Mouse (Mus musculus) liver, embryonic 11.5 days (tissue): ENCODE measurements around the gene Nxpe3. TPM values are rescaled to one million over a fixed set of nuclear protein-coding genes. Genes with fewer than 3 reads are reported as not detected.
A peak's percentile ranks its signal among the peaks of the same experiment; 100 is the strongest.

ENCODE experiments used
- ATAC-seq: fragments of 200-750 bp; cut with Nextera tagmentation; replicated peaks from 2 replicates; pipeline ENCODE4 v1.8.0; 2017; ENCODE audit warnings: moderate number of reproducible peaks, mild to moderate bottlenecking, moderate TSS enrichment, moderate library complexity; ENCODE audit not compliant: low FRiP score
- DNase-seq: peaks from one replicate; pipeline ENCODE4 v3.0.0-alpha.2; 2017; ENCODE audit warnings: low spot score
- H3K27ac ChIP-seq: fragments of 300-500 bp; sonication (generic); 2 replicates; pipeline ENCODE4 v1.5.1; 2014; ENCODE audit warnings: mild to moderate bottlenecking, low read depth, low read length, control low read depth
- H3K27me3 ChIP-seq: fragments of 300-500 bp; sonication (generic); replicated peaks from 2 replicates; pipeline ENCODE4 v1.6.1; 2014; ENCODE audit warnings: low read length, mixed read lengths; ENCODE audit not compliant: control insufficient read depth, insufficient read depth
- H3K36me3 ChIP-seq: fragments of 300-500 bp; sonication (generic); 2 replicates; pipeline ENCODE4 v1.6.1; 2014; ENCODE audit warnings: mild to moderate bottlenecking, low read length, moderate library complexity, mixed read lengths; ENCODE audit not compliant: control insufficient read depth, insufficient read depth
- H3K4me1 ChIP-seq: fragments of 300-500 bp; sonication (generic); replicated peaks from 2 replicates; pipeline ENCODE4 v1.6.1; 2014; ENCODE audit warnings: low read length, mixed read lengths; ENCODE audit not compliant: control insufficient read depth, insufficient read depth
- H3K4me2 ChIP-seq: fragments of 300-500 bp; sonication (generic); 2 replicates; pipeline ENCODE4 v1.6.1; 2014; ENCODE audit warnings: mild to moderate bottlenecking, control low read depth, moderate library complexity
- H3K4me3 ChIP-seq: fragments of 300-500 bp; sonication (generic); 2 replicates; pipeline ENCODE4 v1.5.1; 2014; ENCODE audit warnings: low read depth, low read length, control low read depth
- H3K9ac ChIP-seq: fragments of 300-500 bp; sonication (generic); 2 replicates; pipeline ENCODE4 v1.6.1; 2014; ENCODE audit warnings: low read depth, low read length, control low read depth
- H3K9me3 ChIP-seq: fragments of 300-500 bp; sonication (generic); 2 replicates; pipeline ENCODE4 v1.6.1; 2016; ENCODE audit warnings: low read length, inconsistent platforms, mixed read lengths; ENCODE audit not compliant: control insufficient read depth
- WGBS: fragments of 180-500 bp; shearing (Covaris S2); extraction: QIAGEN DNeasy Blood & Tissue Kit; methylation state at CpG from one replicate; pipeline ENCODE4 v1.1.7; 2014; 5-methylcytosine and 5-hydroxymethylcytosine counted together
- polyA plus RNA-seq: library from polyadenylated mRNA; unstranded; fragments of >200 nt; fragmentation: Nextera tagmentation; extraction: Ambion mirVana; gene quantifications from 2 replicates; pipeline ENCODE4 v1.2.1, GENCODE M21; 2014

Gene Nxpe3
- polyA plus RNA-seq, 1 experiment from 2014 or later = 0.93 TPM

DNA sequence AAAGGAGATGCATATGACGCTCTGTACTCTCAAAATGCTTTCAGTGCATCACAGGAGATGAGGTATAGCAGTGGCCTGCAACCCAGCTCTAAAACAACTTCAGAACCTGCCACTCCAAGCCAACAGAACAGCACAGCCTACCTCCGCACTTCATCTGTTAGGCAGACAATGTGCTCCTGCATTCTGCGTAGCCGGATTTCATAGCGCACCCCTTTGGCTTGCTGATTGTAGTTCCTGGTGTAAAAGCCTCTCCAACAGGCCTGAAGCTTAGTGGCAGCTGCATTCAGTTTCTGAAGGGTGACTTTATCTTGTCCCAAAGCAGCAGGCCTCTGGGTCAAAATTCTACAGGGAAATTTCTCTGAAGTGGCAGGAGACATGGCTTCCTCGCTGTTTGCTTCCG lies 19.6 kb upstream of the Nxpe3 start:
- 96% methylated on average over 7 of the region's 7 CpGs for WGBS
- peaks cover 9% of the 10 kb centered on the region; the same call in 1 of the 2 replicates for H3K36me3 ChIP-seq

GRCm38 (mm10) chr16:55910208-55910793 lies 15.2 kb upstream of the Nxpe3 start:
- Histone ChIP-seq H3K27ac (no peak overlapping the region), H3K4me3 (no peak overlapping the region), H3K4me2 (no peak overlapping the region), H3K9me3 (no peaks in the 10 kb centered on the region), H3K4me1 (no peaks in the 10 kb centered on the region), H3K27me3 (no peaks in the 10 kb centered on the region), H3K36me3 (peaks cover 12% of the 10 kb centered on the region; the same call in 1 of the 2 replicates), H3K9ac (no peak overlapping the region)
- WGBS = 89% methylated on average over 10 of the region's 10 CpGs
- no peak for DNase-seq
- no peak for ATAC-seq

More for the DNA sequence above, 19.6 kb upstream of the Nxpe3 start:
- Histone ChIP-seq H3K4me1 (no peaks in the 10 kb centered on the region), H3K4me3 (no peak overlapping the region), H3K27ac (no peak overlapping the region), H3K4me2 (no peak overlapping the region), H3K9me3 (no peaks in the 10 kb centered on the region), H3K9ac (no peak overlapping the region), H3K27me3 (no peaks in the 10 kb centered on the region)
- ATAC-seq (no peak), DNase-seq (no peak)

GRCm38 (mm10) chr16:55906928-55907679 lies 12.0 kb upstream of the Nxpe3 start:
- Histone ChIP-seq H3K4me1 (no peaks in the 10 kb centered on the region), H3K9me3 (no peaks in the 10 kb centered on the region), H3K4me3 (no peak overlapping the region), H3K36me3 (peaks cover 9% of the 10 kb centered on the region; the same call in 1 of the 2 replicates), H3K9ac (no peak overlapping the region), H3K4me2 (no peak overlapping the region), H3K27me3 (no peaks in the 10 kb centered on the region), H3K27ac (no peak overlapping the region)
- no peak for DNase-seq
- ATAC-seq = no peak
- WGBS = 82% methylated on average over 5 of the region's 5 CpGs

DNA sequence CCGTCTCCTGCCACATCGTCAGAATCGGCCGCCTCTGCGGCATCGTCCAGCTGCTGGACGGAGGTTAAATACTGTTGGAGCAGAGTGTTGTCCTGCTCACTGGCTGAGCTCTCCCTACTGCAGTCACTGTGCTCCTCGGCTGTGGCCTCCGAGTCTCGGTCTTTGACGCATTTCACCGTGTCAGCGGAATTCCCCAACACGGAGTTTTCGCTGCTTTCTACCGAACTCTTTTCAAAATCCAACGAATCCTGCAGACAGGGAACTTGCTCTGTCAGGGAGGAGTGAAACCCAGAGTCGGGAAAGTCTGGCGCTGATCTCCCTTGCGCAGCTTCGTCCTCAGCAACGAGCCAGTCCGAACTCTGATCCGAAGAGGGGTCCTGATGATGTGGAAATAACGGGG lies 10.3 kb upstream of the Nxpe3 start:
- Histone ChIP-seq H3K4me1 (no peaks in the 10 kb centered on the region), H3K27ac (no peak overlapping the region), H3K9ac (no peak overlapping the region), H3K36me3 (peaks cover 5% of the 10 kb centered on the region; the same call in 1 of the 2 replicates), H3K4me2 (no peak overlapping the region), H3K27me3 (no peaks in the 10 kb centered on the region), H3K9me3 (no peaks in the 10 kb centered on the region), H3K4me3 (no peak overlapping the region)
- DNase-seq = no peak
- 92% methylated on average over 25 of the region's 25 CpGs for WGBS
- no peak for ATAC-seq

GRCm38 (mm10) chr16:55901839-55902756 lies 7.0 kb upstream of the Nxpe3 start:
- ATAC-seq = no peak
- no peak for DNase-seq
- Histone ChIP-seq H3K27ac (no peak overlapping the region), H3K9me3 (no peaks in the 10 kb centered on the region), H3K4me2 (no peak overlapping the region), H3K4me3 (no peak overlapping the region), H3K27me3 (no peaks in the 10 kb centered on the region), H3K4me1 (no peaks in the 10 kb centered on the region), H3K9ac (no peak overlapping the region), H3K36me3 (no peaks in the 10 kb centered on the region; the same call in 1 of the 2 replicates)
- 88% methylated on average over 14 of the region's 14 CpGs for WGBS

DNA sequence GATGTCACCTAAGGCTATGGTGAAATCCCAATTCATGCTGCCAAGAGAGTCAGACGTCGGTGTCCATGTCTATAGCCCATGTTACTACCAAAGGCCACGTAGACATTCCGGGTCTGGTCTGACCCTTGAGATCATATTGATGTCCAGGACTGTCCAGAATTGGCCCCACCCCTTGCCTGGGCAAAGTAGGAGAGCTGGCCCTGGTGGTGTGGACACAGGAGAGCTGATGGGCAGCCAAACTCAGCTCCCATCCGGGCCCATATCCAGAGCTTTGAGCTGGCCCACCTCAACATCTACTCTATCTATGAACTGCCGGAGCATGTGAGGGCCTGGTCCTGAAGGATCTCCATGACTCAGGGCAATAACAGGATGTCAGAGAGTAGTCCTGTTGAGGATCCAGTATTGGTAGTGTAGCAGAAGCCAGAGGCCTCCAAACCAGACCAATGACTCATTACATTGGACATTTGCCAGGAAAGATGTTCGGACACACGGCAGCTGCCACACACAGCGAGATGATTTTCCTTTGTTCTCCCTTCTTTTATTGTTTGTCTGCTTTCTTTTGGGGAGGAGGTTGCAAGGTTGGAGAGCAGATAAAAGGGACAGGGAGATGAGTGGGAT lies 3.4 kb upstream of the Nxpe3 start:
- no peak for ATAC-seq
- Histone ChIP-seq H3K36me3 (no peaks in the 10 kb centered on the region), H3K27me3 (no peaks in the 10 kb centered on the region), H3K9me3 (no peaks in the 10 kb centered on the region), H3K4me1 (peaks cover 16% of the 10 kb centered on the region), H3K27ac (no peak overlapping the region), H3K4me3 (no peak overlapping the region), H3K9ac (no peak overlapping the region), H3K4me2 (no peak overlapping the region)
- no peak for DNase-seq
- WGBS = 85% methylated on average over 9 of the region's 9 CpGs

DNA sequence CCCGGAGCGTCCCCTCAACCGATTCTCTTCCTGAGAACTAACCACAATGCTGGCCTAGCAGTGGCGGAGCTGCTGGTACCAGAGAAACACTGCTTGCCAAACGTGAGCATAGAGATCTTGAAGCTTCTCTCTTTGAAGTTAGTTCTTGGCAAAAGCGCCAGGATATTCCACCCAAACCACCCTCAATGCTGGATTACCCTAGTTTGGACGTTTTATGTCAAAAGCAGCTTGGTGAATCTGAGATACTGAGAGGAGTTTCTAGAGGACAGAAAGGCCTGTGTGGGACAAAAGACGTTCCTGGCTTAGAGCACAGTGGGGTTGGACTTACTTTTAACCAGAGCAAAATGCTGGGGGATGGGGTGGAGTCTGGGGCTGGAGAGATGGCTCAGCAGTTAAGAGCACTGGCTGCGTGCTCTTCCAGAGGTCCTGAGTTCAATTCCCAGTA lies 588 bp upstream of the Nxpe3 start:
- Histone ChIP-seq H3K4me1 (peaks cover 30% of the 10 kb centered on the region), H3K27me3 (no peaks in the 10 kb centered on the region), H3K36me3 (no peaks in the 10 kb centered on the region), H3K4me3 (peak overlapping the region; percentile 78), H3K27ac (peak overlapping the region; percentile 70), H3K4me2 (peak overlapping the region; percentile 89), H3K9ac (peak overlapping the region; percentile 71), H3K9me3 (no peaks in the 10 kb centered on the region)
- peak; percentile 34; the same call in 1 of the 2 replicates for ATAC-seq
- WGBS = 5% methylated on average over 9 of the region's 9 CpGs
- no peak for DNase-seq

DNA sequence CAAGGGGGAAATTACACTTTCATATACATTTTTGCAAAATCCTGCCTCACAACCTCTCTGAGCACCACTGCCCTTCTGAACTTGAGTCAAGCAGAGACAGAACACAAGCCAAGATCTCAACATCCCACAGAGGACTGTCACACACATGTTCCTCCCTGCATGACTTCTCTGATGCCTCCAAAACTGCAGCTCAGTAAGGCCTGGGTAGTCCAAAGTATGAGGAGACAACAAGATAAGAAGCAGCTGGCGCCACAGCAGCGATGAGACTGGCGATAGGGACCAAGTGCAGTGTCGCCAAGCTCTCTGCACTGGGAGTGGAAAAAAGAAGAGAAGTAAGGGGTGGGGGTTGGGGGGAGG lies 571 bp downstream of the Nxpe3 start:
- Histone ChIP-seq H3K27me3 (no peaks in the 10 kb centered on the region), H3K4me1 (peaks cover 30% of the 10 kb centered on the region), H3K4me3 (peak overlapping the region; percentile 78), H3K4me2 (peak overlapping the region; percentile 89), H3K9me3 (no peaks in the 10 kb centered on the region), H3K36me3 (no peaks in the 10 kb centered on the region; the same call in 1 of the 2 replicates), H3K9ac (peak overlapping the region; percentile 71), H3K27ac (0 out of 2 replicates have a peak overlapping the region, but pooled peaks have one; percentile 70)
- peak; percentile 38 for ATAC-seq
- DNase-seq = no peak
- WGBS = 0% methylated on average over 4 of the region's 4 CpGs
